Mouse (Mus musculus) naive thymus-derived CD4-positive, alpha-beta T cell, adult 2 months (primary cell): Measurements from ENCODE around the gene Gm11758.
"Not testable (repeated sequence)": the region's sequence is repeated elsewhere in the genome, so short reads cannot be mapped to it uniquely, and the experiment has no call there.

Experiments used
- DNase-seq: peaks from one replicate; pipeline ENCODE4 v3.0.0-alpha.2; 2011; ENCODE audit warnings: low read depth

Gene Gm11758

GRCm38 (mm10) chr4:73876166-73876565, at the start of gene Gm11758:
TSS of gene Gm11758 (minus strand) at chr4:73876266.
- DNase-seq: not testable (repeated sequence)

GRCm38 (mm10) chr4:73920660-73921059, 44.6 kb upstream of the Gm11758 start, which contains the start of gene Gm11756:
TSS of gene Gm11756 (minus strand) at chr4:73920760.
- DNase-seq: not testable (repeated sequence)

- DNase-seq: not testable (repeated sequence)
Observed at GRCm38 (mm10) chr4:73905853-73906252, 29.8 kb upstream of the Gm11758 start, which contains the start of gene Gm13871. TSS of gene Gm13871 (minus strand) at chr4:73905953.

DNA sequence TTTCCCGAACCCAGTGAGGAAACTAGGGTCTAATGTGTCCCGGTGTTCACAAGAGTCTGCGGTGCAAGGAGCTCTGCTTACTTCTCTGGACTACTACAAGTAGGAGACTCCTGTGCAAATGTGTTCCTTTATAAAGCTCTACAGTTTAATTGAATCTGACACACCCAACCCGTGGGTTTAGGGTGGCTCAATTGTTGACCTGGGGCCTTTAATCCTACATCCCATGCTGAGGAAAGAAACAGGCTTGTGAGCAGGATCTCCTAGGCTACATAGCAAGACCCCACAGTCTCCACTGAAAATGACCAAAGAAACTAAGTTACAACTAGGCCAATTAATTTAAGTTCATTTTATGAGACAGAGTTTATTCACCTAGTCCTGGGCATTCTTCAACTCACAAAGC, 14.9 kb upstream of the Gm11758 start, which contains the start of gene Gm11757:
Gm11757 (minus strand) TSS at position 101 of the 400 bp plus-strand sequence.
- DNase-seq: not testable (repeated sequence)

- DNase-seq: no peak
Observed at GRCm38 (mm10) chr4:73826587-73826986, 49.5 kb downstream of the Gm11758 start.
